Mouse (Mus musculus) testis, adult 2 months (tissue): ENCODE measurements at regions not wholly inside any gene's neighbourhood (a gene's known extent, or its start where the extent isn't known, plus 50 kb on each side); places are given as distances from the start of the nearest gene placed in this dataset.

Experiments used
- CTCF ChIP-seq: fragments of 200-500 bp; IDR thresholded peaks from 2 replicates; pipeline ENCODE4 v1.5.1; 2012; ENCODE audit warnings: low read depth, mild to moderate bottlenecking, inconsistent platforms, low read length, moderate library complexity; ENCODE audit not compliant: control insufficient read depth, insufficient read depth, insufficient replicate concordance
- POLR2A ChIP-seq: fragments of 200-500 bp; IDR thresholded peaks from 2 replicates; pipeline ENCODE4 v1.6.1; 2012; ENCODE audit warnings: low read depth, mild to moderate bottlenecking, inconsistent platforms, low read length, moderate library complexity; ENCODE audit not compliant: control insufficient read depth

GRCm38 (mm10) chr17:74954988-74955387 lies 50.4 kb upstream of the Ltbp1 start:
- TF ChIP-seq CTCF = no peak
- no peak for TF ChIP-seq POLR2A
